Mouse (Mus musculus): ENCODE data around the gene Cmip. TPM values are rescaled to one million over a fixed set of nuclear protein-coding genes. Genes with fewer than 3 reads are reported as not detected.
A peak's percentile ranks its signal among the peaks of the same experiment; 100 is the strongest.

Gene Cmip
- total RNA-seq, 2 experiments from 2014 or later = 358 to 375 TPM

DNA sequence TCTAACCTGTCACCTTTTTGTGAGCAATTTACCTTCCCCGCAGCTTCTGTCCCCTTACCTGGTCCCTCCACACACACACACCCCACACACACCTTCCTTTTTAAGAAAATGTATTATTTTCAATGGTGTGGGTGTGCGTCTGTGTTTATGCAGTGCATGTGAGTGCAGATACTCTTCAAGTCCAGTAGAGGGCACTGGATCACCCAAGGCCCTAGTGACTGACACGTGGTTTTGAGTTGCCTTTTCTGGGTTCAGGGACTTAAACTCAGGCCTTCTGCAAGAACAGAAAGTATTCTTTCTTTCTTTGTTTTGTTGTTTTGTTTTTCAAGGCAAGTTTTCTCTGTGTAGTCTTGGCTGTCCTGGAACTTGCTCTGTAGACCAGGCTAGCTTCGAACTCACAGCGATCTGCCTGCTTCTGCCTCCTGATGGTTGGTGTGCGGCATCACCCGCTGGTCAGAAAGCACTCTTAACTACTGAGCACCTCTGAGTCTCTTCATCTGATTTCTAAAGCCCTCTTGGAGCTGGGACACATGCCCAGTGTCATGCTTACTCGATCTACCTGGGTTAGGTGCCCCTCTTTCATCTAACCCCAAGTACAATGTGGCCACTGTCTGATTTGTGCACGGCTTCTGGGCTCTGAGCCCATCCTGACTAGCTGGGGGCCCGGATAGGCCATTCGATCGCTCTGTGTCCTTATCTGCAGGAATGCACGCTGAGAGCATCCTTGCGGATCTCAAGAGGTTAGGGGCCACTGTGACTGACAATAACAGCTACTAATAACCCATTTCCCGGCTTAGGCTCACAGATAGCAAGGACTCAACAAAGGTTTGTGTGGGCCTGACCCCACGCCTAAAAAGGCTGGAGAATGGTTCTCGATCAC lies 3.2 kb upstream of the Cmip start:
- no peak for DNase-seq (ENCODE audit: low spot score in 2 of 2)
- intact Hi-C loops (cut with DNase I) = loop anchor here (2.0 kb wide), 1 partner anchor 29 kb away; no protein-coding TSS in a partner anchor

GRCm38 (mm10) chr8:117254496-117254895 lies 2.4 kb upstream of the Cmip start:
- DNase-seq (ENCODE audit: low spot score in 2 of 2) = no peak
- intact Hi-C loops (cut with DNase I) = no loop called here

- DNase-seq (ENCODE audit: low spot score in 2 of 2) = peak; percentile 93 to 96
- intact Hi-C loops (cut with DNase I) = loop anchor here (2.0 to 5.0 kb wide), 2 partner anchors 76 to 122 kb away; no protein-coding TSS in a partner anchor
These were observed 449 bp upstream of the Cmip start for GRCm38 (mm10) chr8:117256292-117256938.

- no peak for DNase-seq (ENCODE audit: low spot score in 2 of 2)
- intact Hi-C loops (cut with DNase I) = loop anchor here (2.0 to 5.0 kb wide), 2 partner anchors 74 to 121 kb away; no protein-coding TSS in a partner anchor
These were observed 1.1 kb downstream of the Cmip start for GRCm38 (mm10) chr8:117257821-117258575.

GRCm38 (mm10) chr8:117258576-117259040 lies 1.7 kb downstream of the Cmip start:
- intact Hi-C loops (cut with DNase I) = loop anchor here (5.0 kb wide), 1 partner anchor 74 kb away; no protein-coding TSS in a partner anchor
- no peak for DNase-seq (ENCODE audit: low spot score in 2 of 2)

DNA sequence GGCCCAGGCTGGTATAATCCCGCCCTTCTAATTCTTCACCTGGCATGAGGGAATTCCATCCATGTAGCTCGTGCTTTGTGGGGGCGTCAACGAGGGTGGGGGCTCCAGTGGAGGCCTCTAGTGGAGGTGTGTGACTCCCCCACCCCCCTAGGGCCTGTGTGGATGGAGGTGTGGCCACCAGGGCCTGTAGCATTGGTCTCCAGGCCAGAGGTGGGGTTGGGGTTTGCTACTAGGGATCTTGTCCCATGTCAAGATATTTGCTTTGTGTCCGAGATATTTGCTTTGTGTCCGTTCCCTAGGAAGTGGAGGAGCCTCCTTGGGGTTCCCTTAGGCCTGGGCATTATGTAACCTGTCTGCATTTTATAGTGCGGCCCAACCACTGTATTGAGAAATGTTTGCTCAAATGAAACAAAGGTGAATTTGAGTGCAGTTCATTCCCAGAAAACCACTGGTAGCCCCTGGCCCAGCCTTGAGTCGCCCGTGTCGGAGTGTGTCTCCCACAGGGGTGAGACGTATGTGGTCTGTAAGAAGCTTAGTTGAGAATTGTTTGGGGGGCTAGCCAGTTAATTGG lies 2.7 kb downstream of the Cmip start:
- intact Hi-C loops (cut with DNase I) = loop anchor here (5.0 kb wide), 1 partner anchor 73 kb away; no protein-coding TSS in a partner anchor
- no peak for DNase-seq (ENCODE audit: low spot score in 2 of 2)

DNA sequence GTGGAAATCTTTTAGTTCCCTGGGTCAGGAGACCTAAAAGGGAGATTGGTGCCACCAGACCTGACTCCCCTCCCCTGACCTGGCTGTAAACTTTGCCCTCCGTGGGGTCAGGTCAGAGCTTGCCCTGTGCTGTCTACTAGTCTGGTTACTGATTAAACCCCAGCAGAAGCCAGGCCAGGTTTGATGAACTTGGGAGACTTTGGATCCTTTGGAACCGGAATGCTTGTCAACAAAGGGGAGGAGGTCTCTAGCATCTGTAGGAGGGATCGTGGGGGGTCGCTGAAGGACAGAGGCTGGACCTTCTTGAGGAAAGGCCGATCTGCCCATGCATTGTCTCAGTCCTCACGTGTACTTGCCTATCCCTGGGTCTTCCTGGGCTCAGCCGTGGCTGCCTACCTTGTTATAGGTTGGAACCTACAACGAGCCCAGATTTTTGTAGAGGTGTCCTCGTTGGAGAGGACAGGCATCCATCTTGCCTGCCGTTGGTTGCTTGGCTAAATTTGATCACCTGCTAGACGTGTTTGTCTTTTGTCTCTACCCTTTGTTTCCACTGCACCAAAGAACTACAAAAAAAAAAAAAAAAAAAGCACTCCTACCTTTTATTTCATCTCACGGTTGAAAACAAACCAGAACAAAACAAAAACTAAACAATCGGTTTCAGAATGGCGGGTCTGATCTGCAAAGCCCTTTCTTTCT lies 3.5 kb downstream of the Cmip start:
- intact Hi-C loops (cut with DNase I) = no loop called here
- no peak for DNase-seq (ENCODE audit: low spot score in 2 of 2)

DNA sequence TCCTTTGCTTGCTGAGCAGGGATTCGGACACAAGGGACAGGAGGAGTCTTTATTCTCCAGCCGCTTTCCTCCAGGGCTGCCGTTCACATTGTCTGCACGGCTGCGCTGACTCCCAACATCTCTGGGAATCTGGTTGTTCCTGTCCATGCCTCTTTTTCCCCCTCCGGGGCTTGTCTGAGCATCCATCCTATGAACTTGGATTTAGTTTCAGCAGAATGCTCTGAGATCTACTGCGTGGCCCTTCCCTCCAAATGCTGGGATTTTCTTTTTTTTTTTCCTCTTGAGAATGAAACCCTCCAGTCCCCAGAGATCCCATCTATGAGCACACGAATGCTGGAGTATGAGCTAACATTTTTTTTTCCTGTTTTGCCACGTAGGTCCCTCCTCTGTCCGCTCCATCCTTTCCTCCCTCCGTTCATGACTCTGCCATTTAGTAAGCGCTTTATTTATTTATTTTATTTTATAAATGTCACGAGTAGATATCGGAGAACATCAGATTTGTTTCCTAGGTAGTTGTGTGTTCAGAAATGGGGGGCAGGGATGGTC lies 4.1 kb downstream of the Cmip start:
- intact Hi-C loops (cut with DNase I) = no loop called here
- DNase-seq (ENCODE audit: low spot score in 2 of 2) = no peak

DNA sequence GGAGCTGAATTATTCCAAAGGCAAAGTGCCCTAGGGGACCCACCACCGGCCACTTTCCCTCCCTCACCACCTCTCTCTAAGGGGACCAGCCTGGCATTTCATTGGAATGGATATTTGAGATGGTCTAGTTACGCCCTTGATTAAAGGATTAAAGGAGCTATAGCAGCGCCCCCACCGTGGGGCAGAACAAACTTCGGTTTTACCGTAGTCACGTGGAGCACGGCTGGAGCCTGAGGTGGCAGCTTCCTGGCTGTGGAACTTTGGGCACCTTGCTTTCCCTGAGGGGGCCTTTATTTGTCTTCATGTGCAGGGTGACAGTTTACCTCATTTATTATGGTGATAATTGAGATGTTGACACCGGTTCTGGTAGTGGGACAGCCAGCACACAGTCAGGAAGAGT lies 4.8 kb downstream of the Cmip start:
- intact Hi-C loops (cut with DNase I) = no loop called here
- no peak for DNase-seq (ENCODE audit: low spot score in 2 of 2)

DNA sequence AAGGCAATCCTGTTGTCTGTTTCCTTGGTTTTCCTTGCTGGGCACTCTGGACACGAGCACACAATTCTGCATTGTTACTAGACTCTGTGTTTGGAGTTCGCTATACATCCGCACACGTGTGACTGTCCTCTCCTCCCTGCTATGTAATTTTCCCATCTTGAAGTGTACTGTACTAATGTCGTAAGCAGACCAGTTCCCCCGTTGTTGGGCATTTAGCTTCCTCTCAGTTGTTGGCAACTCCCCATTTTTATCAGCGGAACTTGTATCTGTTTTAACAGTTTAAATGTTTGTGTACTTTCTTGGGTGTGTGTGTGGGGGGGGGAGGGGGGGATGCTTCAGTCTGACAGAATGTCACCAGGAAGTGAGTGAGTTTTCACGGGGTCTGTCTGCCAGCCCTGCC lies 5.8 kb downstream of the Cmip start:
- intact Hi-C loops (cut with DNase I) = no loop called here
- no peak for DNase-seq (ENCODE audit: low spot score in 2 of 2)

- no peak for DNase-seq (ENCODE audit: low spot score in 2 of 2)
- intact Hi-C loops (cut with DNase I) = no loop called here
These were observed 6.6 kb downstream of the Cmip start for GRCm38 (mm10) chr8:117263442-117263841.

DNA sequence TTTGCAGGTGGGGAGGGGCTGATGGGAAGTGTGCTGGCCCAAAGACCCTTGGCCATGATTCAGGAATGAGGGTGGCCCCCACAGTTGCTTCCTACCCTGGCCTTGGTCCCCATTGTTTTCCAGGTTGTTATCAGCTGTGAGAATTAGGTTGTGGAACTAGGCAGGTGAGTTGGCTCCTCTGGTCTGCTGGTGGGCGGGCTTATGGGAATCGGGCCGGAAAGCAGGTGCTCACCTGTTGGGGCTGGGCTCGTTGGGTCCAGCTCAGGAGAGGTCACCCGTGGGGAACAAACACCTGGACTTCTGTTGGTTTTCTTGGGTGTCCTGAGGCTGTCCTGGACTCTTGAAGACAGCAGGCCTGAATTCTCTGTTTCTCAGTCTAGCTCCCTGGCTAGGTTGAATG lies 8.2 kb downstream of the Cmip start:
- no peak for DNase-seq (ENCODE audit: low spot score in 2 of 2)
- intact Hi-C loops (cut with DNase I) = no loop called here

DNA sequence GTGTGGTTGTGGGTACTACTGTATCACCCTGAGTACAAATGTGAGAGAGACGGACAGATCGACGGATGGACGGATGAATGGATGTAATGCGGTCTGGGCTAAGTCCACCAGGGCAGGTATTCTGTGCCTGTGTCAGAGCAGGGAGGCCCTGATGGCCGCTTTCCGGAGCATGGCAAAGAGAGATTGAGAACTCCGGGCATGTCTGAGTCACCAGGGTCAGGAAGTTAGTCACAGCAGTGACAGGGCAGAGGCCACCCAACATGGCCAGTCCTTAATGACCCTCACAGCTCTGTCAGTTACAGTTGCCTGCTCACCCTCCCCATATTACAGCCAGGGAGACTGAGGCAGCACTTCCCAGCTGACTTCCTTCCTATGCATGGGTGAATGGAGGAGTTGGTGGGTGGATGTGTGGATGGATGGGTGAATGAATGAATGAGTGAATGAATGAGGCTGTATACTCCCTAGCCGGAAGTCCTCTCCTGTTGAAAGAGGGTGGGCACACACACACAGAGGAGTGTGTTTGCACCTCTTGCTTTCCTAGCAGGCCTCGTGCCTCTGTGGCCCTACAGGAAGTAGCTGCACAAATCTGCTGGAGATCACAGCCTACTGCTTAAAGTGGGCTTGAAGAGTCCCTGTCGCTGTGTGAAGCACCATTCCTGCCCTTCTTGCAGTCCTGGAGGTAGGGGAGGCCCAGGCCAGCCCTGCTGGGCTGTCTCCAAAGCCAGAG lies 10.7 kb downstream of the Cmip start:
- intact Hi-C loops (cut with DNase I) = no loop called here
- no peak for DNase-seq (ENCODE audit: low spot score in 2 of 2)

DNA sequence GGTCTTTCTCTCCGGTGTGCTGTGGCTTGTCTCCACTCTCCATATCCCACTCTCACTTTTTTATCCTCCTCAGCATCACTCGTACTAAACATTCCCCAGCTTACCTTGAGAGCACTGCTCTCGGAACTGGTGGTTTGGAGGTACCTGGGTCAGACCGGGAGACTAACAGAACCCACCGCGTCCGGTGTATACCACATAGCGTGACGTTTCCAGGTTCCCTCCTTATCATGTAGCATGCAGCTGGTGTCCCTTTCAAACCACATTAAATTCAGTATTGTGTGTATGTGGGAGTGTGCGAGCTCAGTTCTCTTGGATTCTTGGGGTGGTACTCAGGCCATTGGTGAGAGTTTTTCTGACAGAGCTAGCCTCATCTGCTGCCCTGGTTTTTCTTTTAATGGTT lies 21.4 kb downstream of the Cmip start:
- DNase-seq (ENCODE audit: low spot score in 2 of 2) = no peak
- intact Hi-C loops (cut with DNase I) = no loop called here

- DNase-seq (ENCODE audit: low spot score in 2 of 2) = peak in 1 of 2 experiments; percentile 50
- intact Hi-C loops (cut with DNase I) = no loop called here
These were observed 21.8 kb downstream of the Cmip start for GRCm38 (mm10) chr8:117278668-117279132.

- no peak for DNase-seq (ENCODE audit: low spot score in 2 of 2)
- intact Hi-C loops (cut with DNase I) = no loop called here
These were observed 23.6 kb downstream of the Cmip start for GRCm38 (mm10) chr8:117280488-117280887.

GRCm38 (mm10) chr8:117281676-117282075 lies 24.8 kb downstream of the Cmip start:
- no peak for DNase-seq (ENCODE audit: low spot score in 2 of 2)
- intact Hi-C loops (cut with DNase I) = no loop called here

Measured in left cerebral cortex, postnatal 14 days (tissue).